Mouse (Mus musculus) liver, embryonic 14.5 days (tissue): ENCODE measurements around the gene Atp8a1.

Experiments
- CTCF ChIP-seq: IDR thresholded peaks from 2 replicates; pipeline ENCODE4 v1.5.1; 2016; ENCODE audit warnings: antibody characterized with exemption, low read depth, control low read depth
- EP300 ChIP-seq: IDR thresholded peaks from 2 replicates; pipeline ENCODE4 v1.6.1; 2016; ENCODE audit warnings: antibody characterized with exemption, low read depth

GRCm38 (mm10) chr5:67733551-67734258 lies 113.5 kb downstream of the Atp8a1 start:
- no peak for TF ChIP-seq CTCF
- TF ChIP-seq EP300 = no peak
